Mouse (Mus musculus): ENCODE results near the gene Gbx2.

Gbx2 gene

GRCm38 (mm10) chr1:89935493-89936348 is 4.7 kb upstream of the Gbx2 start:
- DNase-seq (ENCODE audit: low read depth), result no peak

- DNase-seq (ENCODE audit: low read depth), result no peak
These were observed 3.6 kb upstream of the Gbx2 start for GRCm38 (mm10) chr1:89934316-89935260.

GRCm38 (mm10) chr1:89933786-89934185 is 2.8 kb upstream of the Gbx2 start:
- DNase-seq (ENCODE audit: low read depth), result no peak

- DNase-seq (ENCODE audit: low read depth), result no peak
These were observed 2.0 kb upstream of the Gbx2 start for GRCm38 (mm10) chr1:89933028-89933427.

GRCm38 (mm10) chr1:89932616-89933015 is 1.6 kb upstream of the Gbx2 start:
- DNase-seq (ENCODE audit: low read depth), result no peak

- no peak for DNase-seq (ENCODE audit: low read depth)
These were observed 1.0 kb upstream of the Gbx2 start for GRCm38 (mm10) chr1:89932021-89932423.

GRCm38 (mm10) chr1:89930551-89930950 is 428 bp downstream of the Gbx2 start:
- DNase-seq (ENCODE audit: low read depth), result no peak

- DNase-seq (ENCODE audit: low read depth), result no peak
These were observed 1.1 kb downstream of the Gbx2 start for GRCm38 (mm10) chr1:89929721-89930505.

- no peak for DNase-seq (ENCODE audit: low read depth)
These were observed 1.8 kb downstream of the Gbx2 start for GRCm38 (mm10) chr1:89929181-89929580.

GRCm38 (mm10) chr1:89928676-89929075 is 2.3 kb downstream of the Gbx2 start:
- no peak for DNase-seq (ENCODE audit: low read depth)

GRCm38 (mm10) chr1:89927061-89927661 is 3.8 kb downstream of the Gbx2 start:
- no peak for DNase-seq (ENCODE audit: low read depth)

GRCm38 (mm10) chr1:89926583-89927060 is 4.4 kb downstream of the Gbx2 start:
- DNase-seq (ENCODE audit: low read depth), result no peak

- DNase-seq (ENCODE audit: low read depth), result no peak
These were observed 5.3 kb downstream of the Gbx2 start for GRCm38 (mm10) chr1:89925501-89926190.

- DNase-seq (ENCODE audit: low read depth), result no peak
These were observed 7.3 kb downstream of the Gbx2 start for GRCm38 (mm10) chr1:89923642-89924020.

GRCm38 (mm10) chr1:89922883-89923641 is 7.9 kb downstream of the Gbx2 start:
- no peak for DNase-seq (ENCODE audit: low read depth)

GRCm38 (mm10) chr1:89922282-89922681 is 8.7 kb downstream of the Gbx2 start:
- DNase-seq (ENCODE audit: low read depth), result no peak

- no peak for DNase-seq (ENCODE audit: low read depth)
These were observed 9.2 kb downstream of the Gbx2 start for GRCm38 (mm10) chr1:89921806-89922205.

- no peak for DNase-seq (ENCODE audit: low read depth)
These were observed 11.8 kb downstream of the Gbx2 start for GRCm38 (mm10) chr1:89919206-89919605.

GRCm38 (mm10) chr1:89918111-89918510 is 12.9 kb downstream of the Gbx2 start:
- DNase-seq (ENCODE audit: low read depth), result no peak

GRCm38 (mm10) chr1:89913611-89914010 is 17.4 kb downstream of the Gbx2 start:
- no peak for DNase-seq (ENCODE audit: low read depth)

Measured in fibroblast of lung, adult 2 months (primary cell).